Mouse (Mus musculus) heart, embryonic 10.5 days (tissue): ENCODE results near the gene Hist1h2br. TPM values are rescaled to one million over a fixed set of nuclear protein-coding genes. Genes with fewer than 3 reads are reported as not detected.
A peak's percentile ranks its signal among the peaks of the same experiment; 100 is the strongest.
"Not testable (repeated sequence)": the region's sequence is repeated elsewhere in the genome, so short reads cannot be mapped to it uniquely, and the experiment has no call there.

Source experiments
- DNase-seq: peaks from one replicate; pipeline ENCODE4 v3.0.0-alpha.2; 2017; ENCODE audit warnings: low spot score
- H3K27ac ChIP-seq: fragments of 300-500 bp; sonication (generic); 2 replicates; pipeline ENCODE4 v1.5.1; 2016; ENCODE audit warnings: mild to moderate bottlenecking
- H3K27me3 ChIP-seq: fragments of 300-500 bp; sonication (generic); 2 replicates; pipeline ENCODE4 v1.6.1; 2016; ENCODE audit warnings: mild to moderate bottlenecking; ENCODE audit not compliant: poor library complexity, insufficient read depth, severe bottlenecking
- H3K36me3 ChIP-seq: fragments of 300-500 bp; sonication (generic); 2 replicates; pipeline ENCODE4 v1.6.1; 2016; ENCODE audit warnings: mild to moderate bottlenecking, moderate library complexity
- H3K4me1 ChIP-seq: fragments of 300-500 bp; sonication (generic); 2 replicates; pipeline ENCODE4 v1.6.1; 2016; ENCODE audit warnings: mild to moderate bottlenecking
- H3K4me3 ChIP-seq: fragments of 300-500 bp; sonication (generic); 2 replicates; pipeline ENCODE4 v1.5.1; 2016; ENCODE audit warnings: mild to moderate bottlenecking, moderate library complexity
- H3K9me3 ChIP-seq: fragments of 300-500 bp; sonication (generic); 2 replicates; pipeline ENCODE4 v1.6.1; 2016; ENCODE audit warnings: mild to moderate bottlenecking, moderate library complexity
- WGBS: fragments of 180-500 bp; shearing (Covaris S2); methylation state at CpG from one replicate; pipeline ENCODE4 v1.1.7; 2016; 5-methylcytosine and 5-hydroxymethylcytosine counted together
- polyA plus RNA-seq: library from polyadenylated mRNA; unstranded; fragments of >200 nt; fragmentation: Nextera tagmentation; extraction: Ambion mirVana; gene quantifications from 2 replicates; pipeline ENCODE4 v1.2.1, GENCODE M21; 2016

Gene Hist1h2br
- 9.9 and 15.3 TPM in 2 replicates for polyA plus RNA-seq

- not testable (repeated sequence) for H3K4me1 ChIP-seq, H3K4me3 ChIP-seq, H3K9me3 ChIP-seq, DNase-seq, H3K27ac ChIP-seq, H3K36me3 ChIP-seq, H3K27me3 ChIP-seq
- no CpG with 5 or more reads among the region's 24 CpGs for WGBS
These were observed at the start of gene Hist1h2br, which contains the start of gene Hist1h2ap for GRCm38 (mm10) chr13:21833461-21833860. Hist1h2br (plus strand) TSS chr13:21833743. Hist1h2ap (minus strand) TSS chr13:21833507.

GRCm38 (mm10) chr13:21784311-21784710 lies 49.2 kb upstream of the Hist1h2br start:
- Histone ChIP-seq H3K27me3 (no peaks in the 10 kb centered on the region), H3K27ac (peak overlapping the region; percentile 90), H3K36me3 (no peaks in the 10 kb centered on the region), H3K4me1 (peaks cover 27% of the 10 kb centered on the region), H3K4me3 (peak overlapping the region; percentile 57), H3K9me3 (no peaks in the 10 kb centered on the region)
- 39% methylated on average over 6 of the region's 6 CpGs for WGBS
- DNase-seq = no peak

GRCm38 (mm10) chr13:21786189-21786898 lies 47.2 kb upstream of the Hist1h2br start:
- H3K36me3 ChIP-seq = no peaks in the 10 kb centered on the region
- H3K27me3 ChIP-seq = no peaks in the 10 kb centered on the region
- peaks cover 28% of the 10 kb centered on the region for H3K4me1 ChIP-seq
- H3K9me3 ChIP-seq = no peaks in the 10 kb centered on the region
- peak overlapping the region; percentile 54 for H3K4me3 ChIP-seq
- WGBS = 12% methylated on average over 8 of the region's 8 CpGs
- H3K27ac ChIP-seq = peak overlapping the region; percentile 84
- peak; percentile 50 for DNase-seq

- under 1% methylated on average over 37 of the region's 63 CpGs for WGBS
These were observed 46.5 kb upstream of the Hist1h2br start, which contains the start of the genes Hist1h2an and Hist1h2bp for GRCm38 (mm10) chr13:21786899-21787629. Hist1h2an (minus strand) TSS chr13:21787218. Hist1h2bp (plus strand) TSS chr13:21787461.

GRCm38 (mm10) chr13:21787760-21788593 lies 45.6 kb upstream of the Hist1h2br start:
- Histone ChIP-seq H3K9me3 (no peaks in the 10 kb centered on the region), H3K27me3 (no peaks in the 10 kb centered on the region), H3K36me3 (no peaks in the 10 kb centered on the region), H3K4me1 (peaks cover 25% of the 10 kb centered on the region), H3K27ac (peak overlapping the region; percentile 70), H3K4me3 (peak overlapping the region; percentile 44)
- DNase-seq = peak; percentile 25
- WGBS = 23% methylated on average over 17 of the region's 21 CpGs

More at GRCm38 (mm10) chr13:21786899-21787629, 46.5 kb upstream of the Hist1h2br start, which contains the start of the genes Hist1h2an and Hist1h2bp:
- not testable (repeated sequence) for H3K36me3 ChIP-seq, H3K27me3 ChIP-seq, H3K9me3 ChIP-seq
- peak within 1 kb of the TSS; percentile 54 for H3K4me3 ChIP-seq
- H3K27ac ChIP-seq = peak within 1 kb of the TSS; percentile 84
- H3K4me1 ChIP-seq = peaks cover 28% of the 10 kb centered on the region
- peak; percentile 96 for DNase-seq

DNA sequence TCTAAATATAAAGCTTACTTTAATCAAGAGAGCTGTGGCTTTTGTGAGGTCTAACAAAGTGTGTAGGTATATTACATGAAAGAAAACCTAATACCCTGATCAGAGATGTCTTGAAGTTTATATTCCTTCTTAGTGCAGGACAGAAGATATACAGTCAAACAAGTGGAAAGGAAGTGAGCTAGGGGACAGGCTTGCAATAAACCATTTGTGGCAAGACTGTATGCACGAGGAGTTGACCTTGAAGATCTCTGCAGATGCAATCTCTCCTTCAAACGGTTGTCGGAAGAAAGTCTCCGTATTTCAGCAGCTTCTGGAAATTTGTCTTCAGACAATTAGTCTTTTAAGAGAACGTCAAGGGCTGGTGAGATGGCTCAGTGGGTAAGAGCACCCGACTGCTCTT lies 43.6 kb upstream of the Hist1h2br start:
- no peaks in the 10 kb centered on the region for H3K9me3 ChIP-seq
- peaks cover 18% of the 10 kb centered on the region for H3K4me1 ChIP-seq
- WGBS = 53% methylated on average over 6 of the region's 6 CpGs
- peak; percentile 33 for DNase-seq
- H3K4me3 ChIP-seq = no peak overlapping the region
- no peaks in the 10 kb centered on the region for H3K36me3 ChIP-seq
- H3K27ac ChIP-seq = peak overlapping the region; percentile 42; the same call in 1 of the 2 replicates
- no peaks in the 10 kb centered on the region for H3K27me3 ChIP-seq

GRCm38 (mm10) chr13:21790601-21791283 lies 42.8 kb upstream of the Hist1h2br start:
- peak; percentile 69 for DNase-seq
- 7% methylated on average over 18 of the region's 18 CpGs for WGBS
- peak overlapping the region; percentile 84 for H3K27ac ChIP-seq

GRCm38 (mm10) chr13:21795584-21795983 lies 38.0 kb upstream of the Hist1h2br start:
- no peaks in the 10 kb centered on the region for H3K9me3 ChIP-seq
- H3K36me3 ChIP-seq = no peaks in the 10 kb centered on the region
- DNase-seq = no peak
- H3K27ac ChIP-seq = no peak overlapping the region
- H3K4me3 ChIP-seq = no peak overlapping the region
- WGBS = 89% methylated on average over 7 of the region's 7 CpGs
- H3K4me1 ChIP-seq = peaks cover 5% of the 10 kb centered on the region
- H3K27me3 ChIP-seq = no peaks in the 10 kb centered on the region

More at GRCm38 (mm10) chr13:21790601-21791283, 42.8 kb upstream of the Hist1h2br start:
- Histone ChIP-seq H3K36me3 (no peaks in the 10 kb centered on the region), H3K9me3 (no peaks in the 10 kb centered on the region), H3K4me3 (peak overlapping the region; percentile 50), H3K4me1 (peaks cover 18% of the 10 kb centered on the region), H3K27me3 (no peaks in the 10 kb centered on the region)

DNA sequence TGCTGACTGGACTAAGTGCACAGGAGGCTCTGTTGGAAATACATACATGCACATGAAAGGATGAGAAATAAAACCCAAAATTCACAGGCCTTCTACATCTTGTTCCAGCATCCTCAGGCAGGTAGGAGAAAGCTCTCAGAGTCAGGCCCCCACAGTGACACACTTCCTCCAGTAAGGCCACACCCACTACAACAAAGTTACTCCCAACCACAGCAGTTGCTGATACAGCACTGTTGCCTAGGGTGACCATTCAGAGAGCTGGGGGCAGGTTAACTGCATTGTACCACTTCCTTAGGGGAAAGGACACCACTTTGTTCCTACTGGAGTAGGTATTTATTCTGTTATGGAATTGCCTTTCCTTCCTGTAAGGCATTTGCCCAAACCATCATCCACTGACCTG lies 36.4 kb upstream of the Hist1h2br start:
- H3K36me3 ChIP-seq, H3K27ac ChIP-seq, DNase-seq, H3K27me3 ChIP-seq, H3K9me3 ChIP-seq, H3K4me1 ChIP-seq, H3K4me3 ChIP-seq: not testable (repeated sequence)

DNA sequence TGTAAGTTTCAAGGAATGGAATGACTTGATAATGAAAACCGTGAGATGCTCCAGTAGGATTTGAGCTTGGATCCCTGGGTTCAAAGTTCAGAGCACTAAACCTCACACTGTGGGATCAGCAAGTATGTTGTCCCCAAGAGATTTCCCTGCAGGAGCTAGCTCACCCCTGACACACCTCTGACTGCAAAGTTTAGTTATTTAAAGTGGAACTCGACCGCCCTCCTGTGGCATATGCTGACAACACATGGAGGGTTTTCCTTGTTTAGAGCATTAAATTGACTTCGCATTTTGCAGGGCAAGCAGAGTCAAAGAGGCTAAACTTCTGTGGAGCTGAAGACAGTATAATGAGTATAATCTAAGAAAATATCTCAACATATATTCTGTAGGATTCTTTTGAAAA lies 30.5 kb upstream of the Hist1h2br start:
- WGBS = no CpG with 5 or more reads among the region's 4 CpGs
- DNase-seq, H3K4me1 ChIP-seq, H3K27ac ChIP-seq, H3K9me3 ChIP-seq, H3K4me3 ChIP-seq, H3K36me3 ChIP-seq, H3K27me3 ChIP-seq: not testable (repeated sequence)

DNA sequence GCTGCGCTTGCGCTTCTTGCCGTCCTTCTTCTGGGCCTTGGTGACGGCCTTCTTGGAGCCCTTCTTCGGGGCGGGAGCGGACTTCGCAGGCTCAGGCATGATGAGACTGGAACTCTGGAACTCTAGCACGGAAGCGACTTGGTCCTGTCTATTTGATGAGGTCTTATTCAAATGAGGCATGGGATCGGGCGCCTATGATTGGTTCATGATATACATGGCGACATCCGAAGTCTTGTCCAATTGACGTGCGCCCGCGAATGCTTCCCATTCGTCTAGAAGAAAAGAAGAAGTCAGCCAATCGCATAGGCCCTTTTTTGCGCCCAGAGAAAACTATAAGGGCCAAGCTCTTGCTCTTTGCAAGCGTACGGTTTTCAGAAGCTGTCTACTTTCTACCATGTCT lies 23.5 kb upstream of the Hist1h2br start, which contains the start of the genes Hist1h2bq and Hist1h2ao:
TSS of gene Hist1h2bq (minus strand) at position 125 of the 400 bp plus-strand sequence.
TSS of gene Hist1h2ao (plus strand) at position 393 of the 400 bp plus-strand sequence.
- H3K4me1 ChIP-seq, H3K36me3 ChIP-seq, H3K27me3 ChIP-seq, DNase-seq, H3K27ac ChIP-seq, H3K4me3 ChIP-seq, H3K9me3 ChIP-seq: not testable (repeated sequence)
- WGBS = no CpG with 5 or more reads among the region's 23 CpGs

DNA sequence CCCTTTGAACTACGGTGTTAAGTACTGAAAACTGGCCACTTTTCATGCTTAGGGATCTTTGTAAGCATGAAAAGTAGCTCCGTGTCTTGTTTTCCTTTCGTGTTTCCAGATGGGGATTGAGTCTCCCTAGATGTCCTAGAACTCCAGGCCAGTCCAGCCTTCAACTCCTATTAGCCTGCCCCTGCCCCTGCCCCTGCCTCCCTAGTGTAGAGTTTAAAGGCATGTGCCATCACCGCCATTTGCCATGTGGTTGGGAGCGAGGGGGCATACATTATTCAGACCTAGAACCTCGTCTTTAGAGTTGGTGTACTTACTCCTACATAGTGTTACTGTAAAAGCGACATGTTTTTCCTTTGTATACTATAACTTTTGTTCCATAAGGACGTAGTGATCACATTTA lies 22.5 kb upstream of the Hist1h2br start:
- not testable (repeated sequence) for H3K27ac ChIP-seq, H3K36me3 ChIP-seq, H3K4me1 ChIP-seq, H3K4me3 ChIP-seq, DNase-seq, H3K27me3 ChIP-seq, H3K9me3 ChIP-seq
- no CpG with 5 or more reads among the region's 8 CpGs for WGBS
